Mouse (Mus musculus): ENCODE measurements around the gene Nphp1. TPM values are rescaled to one million over a fixed set of nuclear protein-coding genes. Genes with fewer than 3 reads are reported as not detected.

The Nphp1 gene
- total RNA-seq (2021), result 10 to 100 TPM; 17.6 to 20.1 TPM
- long read RNA-seq, experiment 1, transcript Nphp1-202 (20 exons, 2,296 nt), result major isoform, 14 of 28 reads
- long read RNA-seq, experiment 1, partial matches to known transcripts, result 4 of 28 reads
- long read RNA-seq, experiment 1, other reads (novel, unspliced or antisense), result 7 of 28 reads
- long read RNA-seq, experiment 2, transcript Nphp1-202 (20 exons, 2,296 nt), result major isoform, 17 of 33 reads
- long read RNA-seq, experiment 2, partial matches to known transcripts, result 2 of 33 reads
- long read RNA-seq, experiment 2, other reads (novel, unspliced or antisense), result 9 of 33 reads

GRCm38 (mm10) chr2:127788440-127789116 lies at the start of gene Nphp1:
TSS of gene Nphp1 (minus strand) at chr2:127788897.
- intact Hi-C loops (cut with DNase I), result no loop called here
- DNase-seq (ENCODE audit: low spot score in 2 of 2), result peak; percentile 76 to 88

GRCm38 (mm10) chr2:127832833-127833190 lies 44.1 kb upstream of the Nphp1 start:
- intact Hi-C loops (cut with DNase I), result no loop called here
- DNase-seq (ENCODE audit: low spot score in 2 of 2), result peak; percentile 9 to 26

- intact Hi-C loops (cut with DNase I), result no loop called here
- no peak for DNase-seq (ENCODE audit: low spot score in 2 of 2)
Observed at GRCm38 (mm10) chr2:127832103-127832832, 43.6 kb upstream of the Nphp1 start.

- DNase-seq (ENCODE audit: low spot score in 2 of 2), result peak; percentile 95
- intact Hi-C loops (cut with DNase I), result no loop called here
Observed at GRCm38 (mm10) chr2:127831401-127832102, 42.9 kb upstream of the Nphp1 start, which contains the start of gene Bub1. TSS of gene Bub1 (minus strand) at chr2:127831865.

- intact Hi-C loops (cut with DNase I), result no loop called here
- DNase-seq (ENCODE audit: low spot score in 2 of 2), result peak; percentile 86 to 91
Observed at GRCm38 (mm10) chr2:127791919-127792603, 3.4 kb upstream of the Nphp1 start, which contains the start of gene Mtln. TSS of gene Mtln (minus strand) at chr2:127792488.

- intact Hi-C loops (cut with DNase I), result no loop called here
- no peak for DNase-seq (ENCODE audit: low spot score in 2 of 2)
Observed at GRCm38 (mm10) chr2:127789651-127790270, 1.1 kb upstream of the Nphp1 start.

- intact Hi-C loops (cut with DNase I), result no loop called here
- no peak for DNase-seq (ENCODE audit: low spot score in 2 of 2)
Observed at GRCm38 (mm10) chr2:127789138-127789537, 441 bp upstream of the Nphp1 start.

- intact Hi-C loops (cut with DNase I), result no loop called here
- DNase-seq (ENCODE audit: low spot score in 2 of 2), result no peak
Observed at GRCm38 (mm10) chr2:127787226-127787625, 1.5 kb downstream of the Nphp1 start.

GRCm38 (mm10) chr2:127778451-127778850 lies 10.2 kb downstream of the Nphp1 start:
- intact Hi-C loops (cut with DNase I), result no loop called here
- DNase-seq (ENCODE audit: low spot score in 2 of 2), result no peak

GRCm38 (mm10) chr2:127775013-127775412 lies 13.7 kb downstream of the Nphp1 start:
- intact Hi-C loops (cut with DNase I), result no loop called here
- no peak for DNase-seq (ENCODE audit: low spot score in 2 of 2)

GRCm38 (mm10) chr2:127774578-127774941 lies 14.1 kb downstream of the Nphp1 start:
- DNase-seq (ENCODE audit: low spot score in 2 of 2), result no peak
- intact Hi-C loops (cut with DNase I), result no loop called here

- no peak for DNase-seq (ENCODE audit: low spot score in 2 of 2)
- intact Hi-C loops (cut with DNase I), result no loop called here
Observed at GRCm38 (mm10) chr2:127773938-127774577, 14.6 kb downstream of the Nphp1 start.

- intact Hi-C loops (cut with DNase I), result no loop called here
- no peak for DNase-seq (ENCODE audit: low spot score in 2 of 2)
Observed at GRCm38 (mm10) chr2:127761587-127761986, 27.1 kb downstream of the Nphp1 start.

- intact Hi-C loops (cut with DNase I), result no loop called here
- DNase-seq (ENCODE audit: low spot score in 2 of 2), result no peak
Observed at GRCm38 (mm10) chr2:127760429-127761000, 28.2 kb downstream of the Nphp1 start.

GRCm38 (mm10) chr2:127760014-127760413 lies 28.7 kb downstream of the Nphp1 start:
- no peak for DNase-seq (ENCODE audit: low spot score in 2 of 2)
- intact Hi-C loops (cut with DNase I), result no loop called here

- intact Hi-C loops (cut with DNase I), result no loop called here
- DNase-seq (ENCODE audit: low spot score in 2 of 2), result no peak
Observed at GRCm38 (mm10) chr2:127759157-127759880, 29.4 kb downstream of the Nphp1 start.

GRCm38 (mm10) chr2:127757171-127757570 lies 31.5 kb downstream of the Nphp1 start:
- intact Hi-C loops (cut with DNase I), result no loop called here
- DNase-seq (ENCODE audit: low spot score in 2 of 2), result peak; percentile 60 to 75
